Mouse (Mus musculus) urinary bladder, postnatal 10 days (tissue): ENCODE results near the gene BC005624.

Source experiments
- DNase-seq: peaks from one replicate; pipeline ENCODE4 v3.0.0; 2022; ENCODE audit warnings: low spot score

BC005624 gene

GRCm38 (mm10) chr2:30928893-30929482, 53.0 kb downstream of the BC005624 start:
- DNase-seq, result no peak

GRCm38 (mm10) chr2:30927844-30928628, 54.0 kb downstream of the BC005624 start:
- DNase-seq, result peak; percentile 54

- DNase-seq, result no peak
These were observed 54.7 kb downstream of the BC005624 start for GRCm38 (mm10) chr2:30927151-30927781.

- DNase-seq, result no peak
These were observed 55.6 kb downstream of the BC005624 start for GRCm38 (mm10) chr2:30926381-30926780.

GRCm38 (mm10) chr2:30925181-30925580, 56.8 kb downstream of the BC005624 start:
- no peak for DNase-seq

- no peak for DNase-seq
These were observed 58.9 kb downstream of the BC005624 start for GRCm38 (mm10) chr2:30923099-30923498.
